Mouse (Mus musculus): ENCODE data around the gene Sdf4.

The Sdf4 gene

DNA sequence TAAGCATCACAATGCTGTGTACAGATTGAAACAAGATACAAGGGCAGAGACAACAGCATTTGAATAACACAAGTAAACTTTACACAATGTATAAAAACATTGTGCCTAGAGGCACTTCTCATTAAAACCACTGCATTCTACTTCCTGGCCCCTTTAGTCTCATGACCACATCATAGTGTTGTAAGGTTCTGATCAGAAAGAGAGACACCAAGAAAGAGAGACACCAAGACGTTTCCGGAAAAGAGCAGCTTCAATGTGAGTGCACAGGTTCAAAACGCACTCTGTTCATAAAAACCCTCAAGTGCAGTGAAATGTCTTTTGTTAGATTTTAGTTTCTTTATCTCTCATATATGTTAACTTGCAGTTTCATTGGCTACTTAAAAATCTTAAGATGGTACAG lies 11.4 kb downstream of the Sdf4 start:
- peak in 1 of 2 experiments; percentile 29 for DNase-seq (ENCODE audit: low read depth in 2 of 2, low spot score in 2 of 2)

DNA sequence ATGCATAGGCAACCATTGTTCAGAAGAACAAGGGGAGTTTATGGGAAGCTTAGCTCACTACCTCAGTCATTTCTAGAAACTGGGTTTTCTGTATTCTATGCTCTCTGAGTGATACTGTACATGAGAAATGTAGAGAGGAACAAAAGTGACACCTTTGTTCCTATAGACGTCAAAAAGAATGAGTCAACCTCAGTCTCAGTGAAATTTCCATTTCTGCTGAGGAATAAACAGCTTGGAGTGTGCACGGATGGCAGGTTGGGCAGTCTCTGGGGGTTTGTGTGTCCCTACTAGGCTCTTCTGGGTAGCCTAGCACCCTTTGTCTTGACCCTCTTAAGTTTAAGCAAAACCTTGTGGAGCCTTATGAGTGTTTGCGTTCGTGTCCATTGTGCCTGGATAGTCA lies 15.7 kb downstream of the Sdf4 start:
- no peak for DNase-seq (ENCODE audit: low read depth in 2 of 2, low spot score in 2 of 2)

DNA sequence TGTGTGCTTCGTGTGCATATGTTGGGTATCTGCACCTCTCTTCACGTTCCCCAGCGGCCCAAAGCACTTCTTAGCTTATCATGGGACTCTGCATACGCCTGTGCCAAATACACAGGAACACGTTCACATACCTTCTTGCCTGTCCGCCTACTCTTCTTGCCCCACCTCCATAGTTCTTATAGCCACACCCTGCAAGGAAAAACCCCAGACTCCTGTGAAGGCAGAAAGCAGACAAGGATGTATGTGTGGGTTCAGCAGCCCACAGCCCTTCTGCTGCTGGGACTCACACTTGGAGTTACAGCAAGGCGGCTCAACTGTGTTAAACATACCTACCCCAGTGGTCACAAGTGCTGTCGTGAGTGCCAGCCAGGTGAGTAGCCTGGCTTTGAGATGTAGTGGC lies 21.0 kb downstream of the Sdf4 start, which contains the start of gene Tnfrsf4:
Tnfrsf4 (plus strand) TSS at position 207 of the 400 bp plus-strand sequence.
- no peak for DNase-seq (ENCODE audit: low read depth in 2 of 2, low spot score in 2 of 2)

DNA sequence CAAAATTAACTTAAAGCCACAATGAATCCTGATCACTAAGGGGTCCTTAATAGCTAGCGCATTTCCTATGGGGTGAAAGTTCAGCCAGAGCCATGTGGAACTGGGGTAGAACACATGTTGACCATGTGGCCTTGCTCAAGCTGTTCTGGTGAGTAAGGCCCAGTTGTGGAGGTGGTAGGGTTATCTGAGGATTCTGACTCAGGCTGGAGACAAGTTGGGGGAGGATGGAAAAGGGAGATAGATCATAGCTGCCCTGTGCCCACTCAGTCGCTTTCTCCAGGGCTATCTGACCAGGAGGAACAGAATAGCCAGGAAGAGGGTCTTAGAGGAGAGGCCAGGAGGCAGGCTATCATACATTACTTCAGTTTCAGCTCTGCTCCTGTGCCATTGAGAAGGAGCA lies 21.8 kb downstream of the Sdf4 start:
- DNase-seq (ENCODE audit: low read depth in 2 of 2, low spot score in 2 of 2), result no peak

DNA sequence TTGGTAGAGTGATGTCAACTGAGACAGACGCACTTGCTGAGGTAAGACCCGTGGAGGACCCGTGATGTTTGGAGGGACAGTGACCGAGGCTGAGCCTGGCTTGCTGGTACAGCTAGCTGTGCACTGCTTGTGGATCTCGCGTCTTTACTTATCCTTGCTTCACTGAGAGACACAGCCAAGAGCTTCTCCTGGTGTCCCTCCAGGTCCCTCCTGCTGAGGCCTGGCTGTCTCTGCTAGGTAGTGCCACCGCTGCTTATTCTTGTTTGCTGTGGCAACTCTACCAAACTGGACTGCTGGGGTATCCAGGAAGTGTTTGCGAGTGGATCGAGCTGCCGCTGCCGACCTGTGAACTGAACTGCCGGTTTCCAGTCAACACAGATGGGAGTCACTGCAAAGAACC lies 27.1 kb downstream of the Sdf4 start:
- no peak for DNase-seq (ENCODE audit: low read depth in 2 of 2, low spot score in 2 of 2)

DNA sequence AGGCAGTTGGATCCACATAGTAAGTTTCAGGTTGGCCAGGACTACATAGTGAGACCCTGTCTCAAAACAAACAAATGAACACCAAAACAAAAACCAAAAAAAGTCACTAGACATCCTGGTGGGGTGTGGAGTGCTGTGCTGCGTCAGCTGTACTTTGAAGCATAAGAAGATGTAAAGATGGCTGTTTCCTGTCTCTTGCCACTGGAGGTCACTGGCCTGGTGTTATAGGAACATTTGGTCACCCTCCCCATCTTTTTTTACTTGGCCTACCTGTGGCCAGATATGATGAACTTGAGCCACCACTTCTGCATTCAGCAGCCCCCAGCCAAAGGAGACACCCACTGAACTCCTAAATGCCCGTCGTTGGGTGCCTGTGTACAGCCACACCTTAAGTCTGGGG lies 28.7 kb downstream of the Sdf4 start:
- DNase-seq (ENCODE audit: low read depth in 2 of 2, low spot score in 2 of 2), result no peak

DNA sequence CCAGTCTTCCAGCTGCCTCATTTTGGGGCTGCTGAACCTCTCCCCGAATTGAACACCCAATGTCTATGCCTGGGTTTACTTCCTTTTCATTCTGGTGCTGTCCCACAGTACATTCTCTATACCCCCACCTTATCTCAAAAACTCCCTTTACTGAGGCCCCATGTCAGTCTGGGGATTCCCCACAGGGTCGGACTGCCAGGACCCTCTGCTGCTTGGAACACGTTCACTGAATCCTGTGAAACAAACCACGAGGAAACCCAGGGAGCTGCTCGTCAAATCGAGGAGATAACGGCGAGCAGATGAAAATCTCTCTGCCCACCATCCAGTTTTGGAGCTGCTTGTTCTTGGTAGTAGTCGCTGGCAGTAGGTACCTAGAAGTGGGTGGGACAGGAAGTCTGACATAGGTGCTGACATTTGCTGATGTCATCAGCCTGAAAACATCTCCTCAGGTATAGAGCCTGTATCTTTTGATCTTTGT lies 29.3 kb downstream of the Sdf4 start:
- DNase-seq (ENCODE audit: low read depth in 2 of 2, low spot score in 2 of 2), result peak; percentile 74 to 80

DNA sequence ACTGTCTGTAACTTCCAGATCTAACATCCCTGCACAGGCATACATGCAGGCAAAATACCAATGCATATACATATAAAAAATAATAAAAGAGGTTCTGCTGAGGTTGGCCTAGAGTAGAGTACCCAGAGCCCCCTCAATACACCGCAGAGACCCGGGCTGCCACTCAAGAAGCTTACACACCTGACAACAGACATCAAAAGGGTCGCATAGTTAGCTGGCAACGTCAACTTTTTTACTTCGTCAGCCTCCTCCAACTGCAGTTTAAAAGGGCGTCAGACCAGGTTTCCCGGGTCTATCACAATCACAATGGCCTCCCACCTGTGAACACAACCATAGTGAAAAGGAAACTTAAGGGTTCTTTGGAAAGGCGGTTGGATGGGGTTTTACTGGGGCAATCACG lies 30.8 kb downstream of the Sdf4 start:
- DNase-seq (ENCODE audit: low read depth in 2 of 2, low spot score in 2 of 2), result no peak

DNA sequence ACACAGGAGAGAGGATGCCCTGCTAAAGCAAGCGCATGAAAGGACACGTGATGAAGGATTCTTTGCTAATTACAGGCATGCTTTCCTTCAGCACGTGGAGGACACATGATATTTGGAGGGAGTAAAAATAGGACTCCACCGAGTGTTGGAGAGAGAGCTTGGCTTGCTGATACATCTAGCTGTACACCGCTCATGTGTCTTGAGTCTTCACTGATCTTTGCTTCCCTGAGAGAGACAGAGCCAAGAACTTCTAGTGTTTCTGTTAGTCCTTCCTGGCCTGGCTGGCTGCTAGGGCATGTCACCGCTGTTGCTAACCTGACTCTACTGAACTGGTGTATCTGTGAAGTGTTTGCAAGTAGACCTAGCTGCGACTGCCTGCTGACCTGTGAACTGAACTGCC lies 31.5 kb downstream of the Sdf4 start:
- DNase-seq (ENCODE audit: low read depth in 2 of 2, low spot score in 2 of 2), result no peak

DNA sequence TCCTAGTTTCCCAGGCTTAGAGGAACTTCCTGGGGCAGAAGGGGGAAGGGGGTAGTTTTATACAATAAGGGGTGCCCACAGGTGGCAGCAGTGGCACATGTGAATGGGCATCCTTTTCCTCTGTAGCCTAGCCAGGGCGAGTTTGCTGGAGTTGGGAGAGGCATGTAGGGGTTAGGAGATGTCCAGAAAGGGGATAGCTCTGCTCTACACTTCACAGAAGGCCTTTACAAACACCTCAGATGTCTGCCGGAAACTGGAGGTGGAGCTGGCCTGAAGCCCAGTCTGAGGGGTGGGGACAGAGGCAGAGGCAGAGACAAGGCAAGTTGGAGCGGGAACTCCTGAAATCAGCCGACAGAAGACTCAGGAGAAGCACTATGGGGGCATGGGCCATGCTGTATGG lies 33.3 kb downstream of the Sdf4 start, which contains the start of gene Tnfrsf18:
Tnfrsf18 (plus strand) TSS at position 152 of the 400 bp plus-strand sequence.
- DNase-seq (ENCODE audit: low read depth in 2 of 2, low spot score in 2 of 2), result peak; percentile 47 to 50

DNA sequence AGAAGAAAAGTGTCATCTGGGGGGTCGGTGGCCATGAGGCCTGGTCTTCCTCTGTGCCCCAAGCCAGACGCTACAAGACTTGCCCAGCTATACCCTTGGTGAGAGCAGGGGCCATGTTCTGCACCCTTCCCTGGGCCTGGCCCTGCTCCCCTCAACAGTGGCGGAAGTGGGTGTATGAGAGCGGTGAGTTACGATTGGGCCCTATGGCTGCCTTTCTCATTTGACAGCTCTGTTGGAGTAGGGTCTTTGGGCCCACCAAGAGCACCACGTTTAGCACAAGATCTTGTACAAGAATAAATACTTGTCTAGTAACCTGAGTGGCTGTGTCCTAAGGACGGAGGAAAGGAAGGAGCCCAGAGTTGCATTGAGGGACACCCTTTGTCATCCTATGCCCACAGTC lies 35.9 kb downstream of the Sdf4 start:
- DNase-seq (ENCODE audit: low read depth in 2 of 2, low spot score in 2 of 2), result no peak

DNA sequence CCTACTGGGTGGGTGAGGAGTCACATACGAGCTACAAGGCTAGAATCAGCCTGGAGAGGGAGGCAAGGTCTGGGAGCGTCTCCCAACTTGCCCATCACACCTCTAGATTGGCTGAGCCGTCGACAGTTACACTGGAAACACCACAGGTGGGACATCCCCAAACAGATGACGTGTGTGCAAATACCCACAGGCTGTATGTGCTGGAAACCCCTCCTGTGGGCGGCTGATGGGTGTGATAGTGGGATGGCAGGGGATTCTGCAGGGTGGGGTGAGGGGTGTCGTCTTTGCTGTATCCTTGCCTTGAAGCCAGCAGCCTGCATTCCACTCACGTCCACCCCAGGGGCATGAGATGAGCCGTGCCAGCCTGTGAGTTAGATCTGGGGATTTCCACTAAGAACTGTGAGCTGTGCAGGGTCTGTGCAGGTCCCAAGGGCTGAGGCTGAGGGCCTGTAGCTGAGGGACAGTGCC lies 38.0 kb downstream of the Sdf4 start:
- no peak for DNase-seq (ENCODE audit: low read depth in 2 of 2, low spot score in 2 of 2)

DNA sequence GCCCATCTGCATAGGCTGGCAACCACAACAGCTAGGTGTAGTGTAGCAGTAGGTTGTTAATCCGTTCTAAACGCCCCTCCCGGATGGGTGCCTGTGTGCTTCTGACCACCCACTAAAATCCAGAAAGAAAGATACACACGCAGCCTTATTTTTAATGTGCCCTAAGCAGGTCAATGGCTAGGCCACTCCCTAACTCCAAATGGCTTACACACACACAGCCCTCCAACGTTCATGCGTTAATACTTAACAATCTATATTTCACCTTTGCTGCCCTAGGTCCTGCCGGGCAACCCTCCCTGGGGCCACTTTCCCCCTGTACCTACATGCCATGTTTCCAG lies 38.6 kb downstream of the Sdf4 start:
- no peak for DNase-seq (ENCODE audit: low read depth in 2 of 2, low spot score in 2 of 2)

DNA sequence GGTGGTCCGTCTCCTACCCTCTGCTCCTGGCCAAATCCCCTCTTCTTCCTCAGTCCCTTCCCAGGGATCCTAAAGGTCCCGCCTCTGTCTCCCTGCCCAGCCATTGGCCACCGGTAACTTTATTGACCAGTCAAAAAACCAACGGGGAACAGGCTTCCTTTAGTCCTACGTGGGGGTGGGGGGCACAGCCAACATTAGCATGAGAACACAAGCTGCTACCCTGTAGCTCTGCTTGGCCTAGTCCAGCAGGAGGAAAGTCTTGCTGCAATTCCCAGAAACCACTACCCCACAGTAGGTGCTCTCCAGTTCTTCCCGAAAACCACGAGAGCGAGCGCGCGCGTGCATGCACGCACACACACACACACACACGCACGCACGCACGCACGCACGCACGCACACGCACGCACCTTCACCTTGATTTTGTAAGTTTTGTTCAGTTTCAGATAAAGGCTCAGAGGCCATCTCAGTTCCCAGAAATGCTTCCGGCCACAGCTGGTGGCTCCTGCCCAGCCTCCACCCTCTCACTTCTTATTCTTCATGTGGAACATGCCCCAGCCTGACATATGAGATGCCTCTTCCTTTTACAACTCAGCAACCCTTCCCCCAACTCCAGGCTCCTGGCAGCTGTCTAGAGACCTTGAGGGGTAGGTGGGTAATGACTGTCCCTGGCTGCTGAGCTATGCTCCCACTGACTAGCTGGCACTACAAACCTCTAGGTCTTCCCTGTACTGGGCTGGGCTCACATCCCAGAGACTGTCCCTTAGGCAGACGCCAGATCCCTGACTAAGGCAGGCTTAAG lies 39.1 kb downstream of the Sdf4 start:
- peak; percentile 26 to 35 for DNase-seq (ENCODE audit: low read depth in 2 of 2, low spot score in 2 of 2)

DNA sequence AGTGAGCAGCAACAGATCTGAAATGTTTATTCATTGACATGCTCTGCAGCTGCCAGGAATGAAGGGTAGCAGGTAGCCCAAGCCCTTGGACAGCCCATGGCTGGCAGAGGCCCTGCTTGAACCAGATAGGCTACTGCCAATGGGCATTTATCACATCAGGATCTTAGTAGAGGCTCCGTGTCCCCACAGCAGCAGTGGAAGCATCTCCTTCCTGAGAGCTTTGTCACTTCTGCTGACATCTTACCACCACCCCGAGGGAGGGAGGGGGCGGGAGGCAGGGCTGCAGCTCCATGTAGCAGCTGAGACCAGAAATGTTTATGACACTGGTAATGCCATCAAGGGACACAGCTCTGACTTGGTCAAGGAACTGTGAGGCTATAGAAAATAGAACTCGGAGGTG lies 40.2 kb downstream of the Sdf4 start:
- DNase-seq (ENCODE audit: low read depth in 2 of 2, low spot score in 2 of 2), result no peak

DNA sequence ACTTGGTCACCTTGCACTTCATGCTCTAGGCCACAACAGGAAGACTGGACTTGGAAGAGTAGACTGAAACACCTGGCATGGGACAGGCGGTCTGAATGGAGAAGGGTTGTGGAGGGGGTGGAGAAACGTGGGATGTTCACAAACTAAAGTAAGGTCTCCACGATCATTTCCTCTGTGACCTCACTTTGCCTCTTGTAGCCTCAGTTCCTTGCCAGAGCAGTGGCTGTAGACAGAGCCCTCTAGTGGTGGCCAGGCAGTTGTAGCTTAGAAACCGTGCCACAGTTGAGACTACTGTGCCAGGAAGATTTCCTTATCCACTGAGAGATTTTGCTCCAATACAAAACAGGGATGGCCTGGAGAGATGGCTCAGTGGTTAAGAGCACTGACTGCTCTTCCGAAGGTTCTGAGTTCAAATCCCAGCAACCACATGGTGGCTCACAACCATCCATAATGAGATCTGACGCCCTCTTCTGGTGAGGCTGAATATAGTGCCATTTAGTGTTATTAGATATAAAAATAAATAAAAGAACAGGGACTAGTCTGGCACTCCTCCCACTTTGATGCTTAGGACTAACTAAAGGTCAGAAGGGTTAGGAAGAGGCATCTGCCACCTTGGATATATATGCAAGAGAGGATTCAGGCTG lies 40.9 kb downstream of the Sdf4 start:
- DNase-seq (ENCODE audit: low read depth in 2 of 2, low spot score in 2 of 2), result peak; percentile 63 to 72

DNA sequence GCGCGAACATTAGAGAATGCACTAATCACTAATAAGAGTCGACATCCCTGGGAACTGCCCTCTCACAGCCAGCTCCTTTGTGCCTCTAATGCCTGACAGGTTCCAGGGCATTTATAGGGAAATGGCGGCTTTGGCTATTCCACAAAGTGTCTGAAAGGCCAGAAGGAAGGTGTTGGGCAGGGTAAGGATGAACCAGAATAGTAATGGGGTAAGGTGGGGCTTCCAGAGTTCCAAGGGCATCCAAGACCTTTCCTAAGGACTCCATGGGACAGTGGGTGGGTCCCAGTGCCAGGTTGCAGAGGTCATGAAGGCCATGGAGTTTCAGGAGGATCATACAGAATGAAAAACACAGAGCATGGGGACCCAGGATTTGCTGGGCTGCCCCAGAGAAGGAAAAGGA lies 41.6 kb downstream of the Sdf4 start:
- DNase-seq (ENCODE audit: low read depth in 2 of 2, low spot score in 2 of 2), result no peak

DNA sequence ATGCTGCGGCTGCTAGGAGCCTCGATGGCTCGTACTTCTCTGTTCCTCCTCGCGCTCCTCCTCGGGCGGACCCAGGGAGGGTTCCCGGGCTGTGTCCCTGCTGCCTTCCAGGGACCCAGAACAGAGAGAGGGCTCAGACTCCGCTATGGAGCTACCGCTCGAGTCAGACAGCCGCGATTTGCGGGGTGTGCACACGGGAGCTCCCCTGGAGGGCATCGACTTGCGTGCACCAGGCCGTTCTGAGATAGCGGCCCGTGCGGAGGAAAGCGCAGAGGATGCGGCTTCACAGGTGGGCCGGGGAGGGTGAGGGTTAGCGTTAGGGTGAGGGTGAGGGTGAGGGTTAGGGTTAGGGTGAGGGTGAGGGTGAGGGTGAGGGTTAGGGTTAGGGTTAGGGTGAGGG lies 42.2 kb downstream of the Sdf4 start:
- DNase-seq (ENCODE audit: low read depth in 2 of 2, low spot score in 2 of 2), result peak in 1 of 2 experiments; percentile 15

DNA sequence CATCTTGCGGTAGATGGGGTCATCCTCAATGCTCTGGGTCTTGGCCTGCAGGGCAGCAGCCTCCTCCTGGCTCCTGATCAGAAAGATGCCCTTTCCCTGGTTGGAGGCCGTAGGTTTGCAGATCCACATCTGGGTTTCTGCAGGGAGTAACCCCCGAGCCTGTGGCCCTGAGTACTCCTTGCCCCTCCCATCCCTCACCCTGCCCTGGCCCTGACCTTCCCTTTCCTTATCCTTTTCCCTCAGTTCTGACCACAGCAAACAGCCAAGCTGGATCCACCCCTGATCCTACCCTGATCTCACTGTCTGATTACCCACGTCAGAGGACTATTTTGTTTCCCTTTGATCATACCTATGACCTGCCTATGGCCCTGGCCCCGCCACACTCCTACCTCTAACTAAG lies 52.1 kb downstream of the Sdf4 start:
- no peak for DNase-seq (ENCODE audit: low read depth in 2 of 2, low spot score in 2 of 2)

DNA sequence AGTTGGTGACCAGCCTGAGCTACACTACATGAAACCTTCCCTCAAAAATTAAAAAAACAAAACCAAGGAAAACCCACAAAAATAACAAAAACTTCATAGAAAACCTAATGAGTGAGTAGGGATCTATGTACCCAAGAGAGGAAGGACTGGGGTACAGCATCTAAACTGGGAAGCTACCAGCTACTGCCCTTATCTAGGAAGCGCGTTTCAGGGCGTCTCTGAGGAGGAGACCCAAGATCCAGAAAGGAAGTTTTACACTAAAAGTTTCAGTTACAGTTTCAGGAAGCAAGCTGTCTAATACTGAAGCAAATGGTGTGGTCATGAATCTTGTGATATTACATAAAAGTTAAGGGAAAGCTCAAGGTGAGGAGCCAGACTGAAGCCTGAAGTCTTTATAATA lies 57.1 kb downstream of the Sdf4 start:
- no peak for DNase-seq (ENCODE audit: low read depth in 2 of 2, low spot score in 2 of 2)

DNA sequence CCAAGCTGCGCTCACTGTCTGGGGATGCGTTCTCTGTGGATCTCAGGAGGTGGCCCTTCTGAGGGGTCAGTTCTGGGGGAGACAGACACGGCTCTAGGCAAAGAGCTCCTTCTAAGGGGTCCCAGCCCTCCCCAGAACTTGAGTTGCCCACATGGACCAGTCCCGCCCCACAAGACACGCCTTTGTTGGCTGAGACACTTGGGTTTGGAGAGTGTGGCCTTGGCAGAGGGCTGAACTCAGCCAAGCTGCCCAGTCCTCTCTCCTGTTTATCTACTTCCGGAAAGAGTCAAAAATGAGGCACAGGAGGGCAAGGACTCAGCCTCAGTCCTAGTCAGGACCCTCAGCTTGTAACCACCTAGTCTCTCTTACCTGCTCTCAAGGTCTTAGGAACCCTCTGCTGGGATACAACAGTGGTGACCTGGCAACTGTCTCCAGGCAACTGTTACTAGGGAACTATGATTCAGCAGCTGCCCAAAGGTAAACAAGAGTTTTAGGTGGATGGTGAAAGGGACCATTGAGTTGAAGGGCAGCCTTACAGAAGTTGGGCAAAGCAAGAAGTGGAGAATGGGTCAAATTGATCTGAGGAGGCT lies 57.8 kb downstream of the Sdf4 start:
- DNase-seq (ENCODE audit: low read depth in 2 of 2, low spot score in 2 of 2), result no peak

DNA sequence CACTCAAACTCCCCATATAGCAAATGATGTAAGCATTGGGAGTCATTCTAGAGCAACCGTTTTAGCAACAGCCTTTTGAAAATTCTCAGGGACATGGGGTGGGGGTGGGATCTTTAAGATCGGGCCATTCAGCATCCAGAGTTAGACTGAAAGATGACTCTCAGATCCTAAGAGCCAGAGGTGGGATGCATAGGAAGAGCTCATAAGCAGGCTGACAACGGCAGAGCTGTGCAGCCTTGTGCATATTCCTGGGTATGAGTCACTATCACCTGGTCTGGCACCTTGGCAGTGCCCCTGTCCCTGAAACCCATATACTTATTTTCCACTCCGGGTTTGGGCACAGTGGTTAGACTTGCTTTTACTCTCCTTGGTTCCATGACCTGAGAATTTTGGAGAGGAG lies 60.4 kb downstream of the Sdf4 start:
- DNase-seq (ENCODE audit: low read depth in 2 of 2, low spot score in 2 of 2), result no peak

Data from CD8-positive naive resting alpha-beta T cell, adult 2 months (primary cell).